Mouse (Mus musculus): ENCODE measurements around the gene Ap3d1. TPM values are rescaled to one million over a fixed set of nuclear protein-coding genes. Genes with fewer than 3 reads are reported as not detected.

Ap3d1 gene
- polyA plus RNA-seq, 1 experiment from 2014 or later = 77.4 TPM

DNA sequence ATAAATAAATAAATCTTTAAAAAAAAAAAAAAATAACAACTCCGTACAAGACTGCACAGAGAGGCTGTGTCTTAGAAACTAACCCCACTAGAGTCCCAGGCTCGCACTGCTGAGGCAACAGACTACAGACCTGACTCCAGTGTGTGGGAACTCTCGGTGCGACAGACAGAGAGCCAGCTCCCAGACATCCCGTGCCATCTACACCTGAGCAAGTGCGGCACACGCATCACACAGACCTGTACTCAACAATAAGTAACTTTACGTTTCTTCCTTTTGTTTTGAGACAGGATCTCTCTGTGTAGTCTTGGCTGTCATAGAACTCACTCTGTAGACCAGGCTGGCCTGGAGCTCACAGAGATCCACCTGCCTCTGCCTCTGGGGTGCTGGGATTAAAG, 44.7 kb downstream of the Ap3d1 start:
- H3K9ac ChIP-seq (ENCODE audit: low read length) = no peak overlapping the region
- no peaks in the 10 kb centered on the region for H3K9me3 ChIP-seq (ENCODE audit: control insufficient read depth, low read length)
- no peaks in the 10 kb centered on the region for H3K27me3 ChIP-seq (replicated peaks; ENCODE audit: control insufficient read depth, insufficient read depth, low read length)
- ATAC-seq (replicated peaks; ENCODE audit: low FRiP score, low TSS enrichment, low read depth) (no peak), DNase-seq (ENCODE audit: low spot score) (no peak)
- H3K4me1 ChIP-seq (replicated peaks; ENCODE audit: control insufficient read depth, insufficient read depth, low read length) = peaks cover 14% of the 10 kb centered on the region
- H3K36me3 ChIP-seq (ENCODE audit: control insufficient read depth, insufficient read depth, low read length) = peaks cover 13% of the 10 kb centered on the region; the same call in 1 of the 2 replicates
- no peak overlapping the region for H3K4me2 ChIP-seq (ENCODE audit: low read length)
- H3K4me3 ChIP-seq (ENCODE audit: low read depth, low read length) = no peak overlapping the region
- H3K27ac ChIP-seq (ENCODE audit: low read depth) = no peak overlapping the region
- WGBS = 92% methylated on average over 8 of the region's 8 CpGs

DNA sequence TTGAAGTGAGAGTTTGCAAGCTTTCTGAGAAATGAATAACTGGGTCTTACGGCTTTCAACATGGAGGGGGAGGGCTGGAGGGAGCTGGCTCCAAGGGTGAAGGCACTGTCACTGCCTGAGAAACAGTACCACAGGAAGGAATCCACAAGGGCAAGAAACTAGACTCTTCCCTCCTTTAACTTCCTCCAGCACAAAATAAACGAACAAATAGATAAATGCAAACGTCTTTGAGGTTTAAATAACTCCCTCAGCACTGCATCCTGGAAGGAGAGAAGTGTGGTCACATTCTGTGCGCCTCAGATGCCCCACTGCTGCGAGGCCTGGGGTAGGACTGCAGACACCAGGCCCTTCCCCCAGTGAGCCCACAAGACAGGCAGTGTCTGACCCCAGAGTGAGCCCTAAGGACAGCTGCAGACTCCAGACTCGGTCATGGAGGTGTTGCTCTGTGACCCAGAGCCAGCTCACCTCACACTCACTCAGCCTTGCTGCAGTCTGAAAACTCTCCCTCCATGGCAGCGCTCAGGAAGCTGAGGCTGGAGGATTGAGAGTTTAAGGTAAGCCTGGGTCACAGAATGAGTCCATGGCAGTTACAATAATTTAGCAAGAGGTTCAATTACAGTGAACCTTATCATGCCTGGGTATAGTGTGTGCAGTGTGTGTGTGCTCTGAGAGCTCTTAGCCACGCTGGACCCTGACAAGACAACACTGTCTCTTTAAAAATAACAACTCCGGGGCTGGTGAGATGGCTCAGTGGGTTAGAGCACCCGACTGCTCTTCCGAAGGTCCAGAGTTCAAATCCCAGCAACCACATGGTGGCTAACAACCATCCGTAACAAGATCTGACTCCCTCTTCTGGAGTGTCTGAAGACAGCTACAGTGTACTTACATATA, 45.3 kb downstream of the Ap3d1 start:
- Histone ChIP-seq H3K4me3 (ENCODE audit: low read depth, low read length) (no peak overlapping the region), H3K27me3 (replicated peaks; ENCODE audit: control insufficient read depth, insufficient read depth, low read length) (no peaks in the 10 kb centered on the region), H3K4me2 (ENCODE audit: low read length) (no peak overlapping the region), H3K4me1 (replicated peaks; ENCODE audit: control insufficient read depth, insufficient read depth, low read length) (peaks cover 14% of the 10 kb centered on the region), H3K27ac (ENCODE audit: low read depth) (0 out of 2 replicates have a peak overlapping the region, but pooled peaks have one; percentile 38), H3K36me3 (ENCODE audit: control insufficient read depth, insufficient read depth, low read length) (peaks cover 13% of the 10 kb centered on the region; the same call in 1 of the 2 replicates), H3K9ac (ENCODE audit: low read length) (peak overlapping the region; percentile 5; the same call in 1 of the 2 replicates), H3K9me3 (ENCODE audit: control insufficient read depth, low read length) (no peaks in the 10 kb centered on the region)
- WGBS = 63% methylated on average over 11 of the region's 12 CpGs
- ATAC-seq (replicated peaks; ENCODE audit: low FRiP score, low TSS enrichment, low read depth) = no peak
- no peak for DNase-seq (ENCODE audit: low spot score)

- 0 out of 2 replicates have a peak overlapping the region, but pooled peaks have one; percentile 5 for H3K9ac ChIP-seq (ENCODE audit: low read length)
- no peak for ATAC-seq (replicated peaks; ENCODE audit: low FRiP score, low TSS enrichment, low read depth)
- H3K9me3 ChIP-seq (ENCODE audit: control insufficient read depth, low read length) = no peaks in the 10 kb centered on the region
- no peaks in the 10 kb centered on the region for H3K27me3 ChIP-seq (replicated peaks; ENCODE audit: control insufficient read depth, insufficient read depth, low read length)
- H3K36me3 ChIP-seq (ENCODE audit: control insufficient read depth, insufficient read depth, low read length) = peaks cover 17% of the 10 kb centered on the region
- no peak overlapping the region for H3K4me3 ChIP-seq (ENCODE audit: low read depth, low read length)
- H3K4me1 ChIP-seq (replicated peaks; ENCODE audit: control insufficient read depth, insufficient read depth, low read length) = peaks cover 12% of the 10 kb centered on the region
- WGBS = 71% methylated on average over 10 of the region's 10 CpGs
- H3K4me2 ChIP-seq (ENCODE audit: low read length) = no peak overlapping the region
- 0 out of 2 replicates have a peak overlapping the region, but pooled peaks have one; percentile 38 for H3K27ac ChIP-seq (ENCODE audit: low read depth)
- DNase-seq (ENCODE audit: low spot score) = no peak
These were observed 46.1 kb downstream of the Ap3d1 start for GRCm38 (mm10) chr10:80695801-80696501.

- H3K4me1 ChIP-seq (replicated peaks; ENCODE audit: control insufficient read depth, insufficient read depth, low read length) = peaks cover 5% of the 10 kb centered on the region; the same call in 1 of the 2 replicates
- WGBS = 59% methylated on average over 2 of the region's 2 CpGs
- no peak overlapping the region for H3K4me2 ChIP-seq (ENCODE audit: low read length)
- DNase-seq (ENCODE audit: low spot score) = no peak
- H3K36me3 ChIP-seq (ENCODE audit: control insufficient read depth, insufficient read depth, low read length) = peaks cover 25% of the 10 kb centered on the region
- H3K27me3 ChIP-seq (replicated peaks; ENCODE audit: control insufficient read depth, insufficient read depth, low read length) = no peaks in the 10 kb centered on the region
- H3K9me3 ChIP-seq (ENCODE audit: control insufficient read depth, low read length) = no peaks in the 10 kb centered on the region
- H3K4me3 ChIP-seq (ENCODE audit: low read depth, low read length) = no peak overlapping the region
- no peak for ATAC-seq (replicated peaks; ENCODE audit: low FRiP score, low TSS enrichment, low read depth)
- no peak overlapping the region for H3K9ac ChIP-seq (ENCODE audit: low read length)
- H3K27ac ChIP-seq (ENCODE audit: low read depth) = no peak overlapping the region
These were observed 46.9 kb downstream of the Ap3d1 start for GRCm38 (mm10) chr10:80695186-80695585.

GRCm38 (mm10) chr10:80694159-80694938, 47.7 kb downstream of the Ap3d1 start:
- Histone ChIP-seq H3K9ac (ENCODE audit: low read length) (no peak overlapping the region), H3K4me1 (replicated peaks; ENCODE audit: control insufficient read depth, insufficient read depth, low read length) (no peaks in the 10 kb centered on the region), H3K9me3 (ENCODE audit: control insufficient read depth, low read length) (no peaks in the 10 kb centered on the region), H3K27ac (ENCODE audit: low read depth) (no peak overlapping the region), H3K27me3 (replicated peaks; ENCODE audit: control insufficient read depth, insufficient read depth, low read length) (no peaks in the 10 kb centered on the region), H3K4me3 (ENCODE audit: low read depth, low read length) (no peak overlapping the region), H3K4me2 (ENCODE audit: low read length) (no peak overlapping the region), H3K36me3 (ENCODE audit: control insufficient read depth, insufficient read depth, low read length) (peaks cover 33% of the 10 kb centered on the region)
- DNase-seq (ENCODE audit: low spot score) (no peak), ATAC-seq (replicated peaks; ENCODE audit: low FRiP score, low TSS enrichment, low read depth) (no peak)
- WGBS = 88% methylated on average over 13 of the region's 13 CpGs

DNA sequence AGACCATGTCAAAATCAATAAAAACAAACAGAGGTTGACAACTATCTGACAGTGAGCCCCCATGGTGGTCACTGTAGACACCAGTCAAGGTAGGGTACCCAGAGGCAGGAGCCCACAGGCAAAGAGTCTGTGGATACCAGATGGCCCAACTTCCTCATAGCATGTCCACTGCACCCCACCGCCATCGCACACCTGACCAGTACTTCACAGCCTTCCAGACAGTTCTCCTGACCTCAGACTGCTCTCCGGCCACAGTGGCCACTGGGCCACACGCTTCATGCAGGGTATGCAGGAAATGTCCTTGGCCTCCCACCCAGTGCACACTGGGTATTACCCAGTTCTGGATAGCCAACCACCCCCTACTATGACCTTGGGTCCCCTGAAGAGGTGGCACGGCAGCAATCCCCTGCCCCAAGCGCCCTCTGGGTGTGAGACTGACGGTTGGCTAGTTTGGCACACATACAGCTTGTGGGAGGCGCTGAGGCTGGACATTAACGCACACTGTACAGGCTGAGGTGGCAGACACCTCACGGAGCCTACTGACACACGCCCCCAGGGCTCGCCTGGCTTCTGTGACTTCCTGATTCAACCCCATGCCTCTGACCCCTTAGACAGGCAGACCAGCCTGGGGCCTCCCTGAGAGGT, 48.5 kb downstream of the Ap3d1 start:
- Histone ChIP-seq H3K9ac (ENCODE audit: low read length) (no peak overlapping the region), H3K4me1 (replicated peaks; ENCODE audit: control insufficient read depth, insufficient read depth, low read length) (no peaks in the 10 kb centered on the region), H3K9me3 (ENCODE audit: control insufficient read depth, low read length) (no peaks in the 10 kb centered on the region), H3K4me3 (ENCODE audit: low read depth, low read length) (no peak overlapping the region), H3K27me3 (replicated peaks; ENCODE audit: control insufficient read depth, insufficient read depth, low read length) (no peaks in the 10 kb centered on the region), H3K4me2 (ENCODE audit: low read length) (no peak overlapping the region), H3K27ac (ENCODE audit: low read depth) (no peak overlapping the region), H3K36me3 (ENCODE audit: control insufficient read depth, insufficient read depth, low read length) (peaks cover 40% of the 10 kb centered on the region)
- DNase-seq (ENCODE audit: low spot score) (no peak), ATAC-seq (replicated peaks; ENCODE audit: low FRiP score, low TSS enrichment, low read depth) (no peak)
- 93% methylated on average over 12 of the region's 12 CpGs for WGBS

DNA sequence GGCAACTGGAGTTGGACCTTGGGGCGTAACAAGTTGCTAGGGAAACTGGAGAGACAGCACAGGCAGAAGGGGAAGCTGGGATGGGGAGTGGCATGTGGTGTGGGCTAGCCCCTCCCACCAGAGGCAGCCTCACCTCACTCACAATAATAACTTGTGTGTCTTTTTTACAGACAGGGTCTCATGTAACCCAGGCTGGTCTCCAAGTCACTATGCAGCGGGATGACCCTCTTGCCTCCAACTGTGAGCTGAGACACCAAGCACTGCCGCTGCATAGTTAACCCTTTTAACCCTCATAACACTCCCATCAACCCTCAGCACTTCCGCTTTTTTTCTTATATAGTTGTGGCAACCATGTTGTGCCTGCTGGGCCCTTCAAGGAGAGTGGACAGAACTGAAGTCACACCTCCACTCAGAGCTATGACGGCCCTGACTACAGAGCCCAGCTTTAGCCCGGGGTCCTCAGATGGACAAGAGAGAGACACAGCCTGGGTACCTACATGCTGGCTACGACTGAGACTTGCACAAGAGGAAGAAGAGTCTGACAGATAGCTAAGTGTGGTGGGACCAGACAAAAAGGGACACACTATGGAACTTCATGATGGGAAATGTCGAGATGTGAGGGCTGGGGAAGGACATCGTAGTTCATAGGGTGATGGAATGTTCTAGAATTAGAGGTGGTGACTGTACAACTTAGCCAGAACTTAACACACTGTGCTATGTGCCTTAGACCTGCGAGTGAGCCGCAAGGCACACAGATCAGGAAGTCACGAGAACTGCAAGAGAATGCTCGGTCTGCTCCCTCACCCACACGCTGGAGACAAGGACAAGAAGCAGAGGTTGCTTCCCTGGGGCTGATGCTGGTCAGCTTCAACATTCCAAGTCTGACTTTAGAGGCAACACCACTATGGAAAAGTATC, 49.6 kb downstream of the Ap3d1 start:
- 81% methylated on average over 14 of the region's 14 CpGs for WGBS
- DNase-seq (ENCODE audit: low spot score) (no peak), ATAC-seq (replicated peaks; ENCODE audit: low FRiP score, low TSS enrichment, low read depth) (no peak)
- H3K4me3 ChIP-seq (ENCODE audit: low read depth, low read length) = no peak overlapping the region
- no peaks in the 10 kb centered on the region for H3K27me3 ChIP-seq (replicated peaks; ENCODE audit: control insufficient read depth, insufficient read depth, low read length)
- H3K4me1 ChIP-seq (replicated peaks; ENCODE audit: control insufficient read depth, insufficient read depth, low read length) = no peaks in the 10 kb centered on the region
- no peak overlapping the region for H3K27ac ChIP-seq (ENCODE audit: low read depth)
- no peaks in the 10 kb centered on the region for H3K9me3 ChIP-seq (ENCODE audit: control insufficient read depth, low read length)
- no peak overlapping the region for H3K4me2 ChIP-seq (ENCODE audit: low read length)
- H3K9ac ChIP-seq (ENCODE audit: low read length) = no peak overlapping the region
- H3K36me3 ChIP-seq (ENCODE audit: control insufficient read depth, insufficient read depth, low read length) = peaks cover 42% of the 10 kb centered on the region
